Mouse (Mus musculus): Measurements from ENCODE around the gene Limch1. TPM values are rescaled to one million over a fixed set of nuclear protein-coding genes. Genes with fewer than 3 reads are reported as not detected.

Limch1 gene
- total RNA-seq, 2 experiments from 2014 or later, result not detected

DNA sequence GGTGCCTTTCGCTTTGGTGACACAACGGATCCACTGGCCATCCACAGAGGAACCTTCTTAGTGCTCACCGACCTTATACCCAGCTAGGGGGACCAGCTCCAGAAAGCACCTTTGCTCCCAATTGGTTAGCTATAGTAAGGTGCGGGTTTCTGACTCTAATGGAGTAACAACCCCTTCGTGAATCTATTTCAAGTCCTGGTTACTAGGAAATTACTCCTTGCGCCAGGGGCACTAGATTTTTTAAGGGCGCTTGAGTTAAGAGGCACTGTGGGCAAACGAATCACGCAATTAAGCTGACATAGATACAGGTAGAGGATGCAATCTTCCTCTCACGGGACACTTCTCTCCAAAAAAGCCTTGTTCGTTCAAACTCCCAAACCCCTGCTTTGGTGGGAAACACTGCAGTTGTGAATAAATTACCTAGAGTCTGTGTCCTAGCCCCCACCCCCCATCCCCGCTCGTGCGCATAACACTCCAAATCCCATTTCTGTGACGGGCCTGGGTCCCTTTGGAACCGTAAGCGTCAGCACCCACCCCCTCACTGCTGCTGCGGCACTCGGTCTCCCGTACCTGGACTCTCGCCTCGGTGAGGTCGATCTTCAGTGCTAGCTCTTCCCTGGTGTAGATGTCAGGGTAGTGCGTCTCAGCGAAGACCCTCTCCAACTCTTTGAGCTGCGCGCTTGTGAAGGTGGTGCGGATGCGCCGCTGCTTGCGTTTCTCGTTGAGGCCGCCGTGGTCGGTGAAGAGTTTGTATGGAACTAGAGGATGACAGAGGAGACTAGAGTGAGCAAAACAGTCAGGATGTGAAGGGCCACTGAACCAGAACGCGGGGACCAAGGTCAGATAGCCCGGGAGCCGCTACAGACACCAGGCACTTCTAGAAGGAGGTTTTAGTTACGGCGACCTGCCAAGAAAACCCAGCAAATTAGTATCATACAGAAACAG is 351.8 kb downstream of the Limch1 start:
- no peak for ATAC-seq (replicated peaks; ENCODE audit: poor library complexity)

GRCm38 (mm10) chr5:67098051-67098732 is 352.6 kb downstream of the Limch1 start:
- ATAC-seq (replicated peaks; ENCODE audit: poor library complexity), result no peak

DNA sequence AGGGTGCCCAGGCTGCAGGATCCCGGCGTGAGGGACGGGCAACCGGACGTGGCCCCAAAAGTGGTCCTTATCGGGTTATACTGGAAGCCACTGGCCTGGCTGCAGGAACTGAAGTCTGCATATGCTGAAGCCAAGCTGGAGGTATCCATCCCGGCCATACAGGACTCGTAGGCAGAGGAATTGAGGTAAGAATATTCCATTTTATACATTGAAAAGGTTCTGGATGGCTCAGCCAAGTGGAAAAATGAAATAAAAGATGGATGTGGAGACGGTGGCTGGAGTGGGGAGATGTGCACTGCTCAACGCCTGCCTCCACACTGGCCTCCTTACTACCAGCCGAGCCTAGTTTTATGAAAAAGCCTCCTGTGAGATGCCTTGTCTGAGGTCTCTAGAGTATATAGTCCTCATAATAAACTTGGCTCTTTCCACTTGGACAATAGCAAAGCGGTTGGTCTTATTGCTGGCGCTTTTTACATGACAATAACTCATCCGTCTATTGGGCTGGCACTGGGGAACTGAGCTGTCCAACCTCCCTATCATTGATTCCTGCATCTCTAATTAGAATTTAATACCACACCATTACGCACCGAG is 353.2 kb downstream of the Limch1 start, which contains the start of gene Phox2b:
Gene Phox2b (minus strand): TSS at position 569 of the 591 bp plus-strand sequence.
- no peak for ATAC-seq (replicated peaks; ENCODE audit: poor library complexity)

DNA sequence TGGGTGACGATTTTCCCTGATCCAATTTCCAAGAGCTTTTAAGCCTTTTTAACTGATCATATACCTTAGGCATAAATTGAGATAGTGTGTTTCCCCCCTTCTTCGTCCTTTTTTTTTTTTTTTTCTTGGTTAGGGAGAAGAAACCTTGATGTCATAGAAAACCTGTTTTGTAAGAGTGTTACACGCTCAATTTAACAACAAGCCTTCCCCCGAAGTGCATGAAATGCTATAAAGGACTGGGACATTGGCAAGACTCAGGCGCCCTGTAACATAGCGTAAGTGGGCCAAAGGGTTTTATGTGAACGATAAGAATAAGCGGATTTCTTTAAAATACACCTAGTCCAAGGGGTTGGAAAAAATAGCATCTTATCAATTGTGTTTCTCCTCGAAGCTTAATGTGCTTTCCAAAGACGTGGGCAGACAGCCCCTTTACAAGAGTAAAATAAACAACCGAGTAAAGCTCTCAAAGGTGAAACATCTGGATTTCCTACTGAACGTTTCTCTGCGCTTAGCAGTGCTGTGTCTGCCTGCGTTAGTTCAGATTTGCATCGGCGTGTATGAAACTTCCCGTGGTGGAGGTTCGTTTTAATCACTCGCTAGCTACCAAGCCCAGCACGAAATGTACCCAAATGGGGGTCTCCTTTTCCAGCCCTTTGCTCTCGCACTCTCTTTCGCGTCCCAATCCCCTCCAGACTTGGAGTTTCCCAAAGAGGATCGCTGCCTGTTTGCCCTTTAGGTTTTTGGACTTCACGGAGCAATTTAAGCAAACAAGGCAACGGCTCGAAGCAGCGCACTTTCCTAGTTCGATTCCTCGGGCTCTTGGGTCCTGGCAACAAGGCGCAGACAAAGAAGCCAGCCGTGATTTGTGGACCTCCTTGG is 354.0 kb downstream of the Limch1 start:
- no peak for ATAC-seq (replicated peaks; ENCODE audit: poor library complexity)

DNA sequence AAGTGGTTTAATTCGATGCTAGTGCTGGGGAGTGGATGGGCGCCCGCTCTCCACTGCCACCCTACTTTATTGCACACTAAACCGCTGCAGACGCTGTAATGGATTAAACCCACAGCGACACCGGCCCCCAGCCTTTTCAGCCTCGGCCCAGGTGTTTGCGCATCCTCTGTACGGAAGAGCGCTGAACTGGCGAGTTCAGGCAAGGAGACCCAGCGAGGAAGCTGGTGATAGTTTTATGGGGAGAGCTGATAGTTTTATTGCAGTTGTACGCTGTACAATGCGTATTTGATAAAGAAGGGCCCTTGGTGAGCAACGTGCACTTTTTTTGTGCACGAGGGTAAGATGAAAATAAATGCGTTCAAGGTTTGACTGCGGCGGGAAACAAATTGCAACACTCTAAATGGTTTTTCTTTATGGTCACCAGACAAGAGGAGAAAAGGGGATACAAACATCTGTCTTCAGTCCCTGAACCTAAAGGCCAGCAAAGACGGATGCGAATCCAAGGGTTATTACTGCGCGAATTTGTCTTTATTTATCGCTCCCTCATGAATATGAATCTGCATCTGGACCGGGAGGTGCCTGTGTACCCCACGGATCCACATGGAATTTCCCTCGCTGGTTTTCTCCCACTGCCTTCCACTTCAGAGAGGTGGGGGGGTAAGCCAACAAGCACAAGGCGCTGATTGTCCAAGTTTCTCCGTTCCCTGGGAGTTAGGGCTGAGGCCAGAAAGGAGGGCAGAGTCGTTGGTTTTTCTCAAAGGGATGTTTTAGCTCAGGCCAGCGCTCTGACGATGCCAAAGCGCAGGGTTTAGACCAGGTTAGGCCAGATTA is 355.2 kb downstream of the Limch1 start:
- ATAC-seq (replicated peaks; ENCODE audit: poor library complexity), result no peak

DNA sequence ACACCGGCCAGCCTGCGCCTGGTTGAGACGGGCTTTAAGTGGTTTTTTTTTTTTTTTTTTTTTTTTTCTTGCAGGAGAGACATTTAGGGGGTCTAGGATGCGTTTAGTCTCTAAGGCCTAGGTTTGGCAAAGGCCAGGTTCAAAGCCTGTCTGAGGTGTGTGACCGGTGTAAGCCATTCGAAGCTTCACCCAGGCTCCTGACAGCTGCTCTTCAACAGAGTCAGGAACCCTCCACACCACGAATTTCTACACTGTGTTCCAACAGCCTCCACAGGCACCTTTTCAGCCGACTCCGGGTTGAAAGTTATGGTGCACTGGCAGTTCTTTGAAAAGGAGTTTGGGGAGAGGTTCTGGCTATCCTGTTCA is 355.8 kb downstream of the Limch1 start:
- ATAC-seq (replicated peaks; ENCODE audit: poor library complexity), result no peak

GRCm38 (mm10) chr5:67101793-67102600 is 356.4 kb downstream of the Limch1 start:
- peak; percentile 63; the same call in 1 of the 2 replicates for ATAC-seq (replicated peaks; ENCODE audit: poor library complexity)

DNA sequence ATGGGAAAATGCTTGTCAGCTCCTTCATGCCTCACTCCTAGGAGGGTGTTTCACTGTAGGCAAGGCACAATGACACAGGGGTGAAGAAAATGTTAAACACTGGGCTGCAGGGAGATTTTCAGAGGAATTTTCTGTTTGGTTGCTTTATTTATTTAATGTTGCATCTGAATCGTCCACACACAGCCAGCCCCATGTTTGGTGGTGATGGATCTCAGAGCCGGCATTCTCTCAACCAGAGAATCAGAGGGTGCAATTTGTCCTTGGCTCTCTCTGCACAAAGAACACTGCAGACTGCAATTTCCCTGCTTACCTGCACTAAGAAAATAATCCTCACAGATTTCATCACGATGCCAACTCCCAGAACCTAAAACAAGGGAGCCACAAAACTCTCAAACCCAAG is 357.4 kb downstream of the Limch1 start:
- ATAC-seq (replicated peaks; ENCODE audit: poor library complexity), result no peak

DNA sequence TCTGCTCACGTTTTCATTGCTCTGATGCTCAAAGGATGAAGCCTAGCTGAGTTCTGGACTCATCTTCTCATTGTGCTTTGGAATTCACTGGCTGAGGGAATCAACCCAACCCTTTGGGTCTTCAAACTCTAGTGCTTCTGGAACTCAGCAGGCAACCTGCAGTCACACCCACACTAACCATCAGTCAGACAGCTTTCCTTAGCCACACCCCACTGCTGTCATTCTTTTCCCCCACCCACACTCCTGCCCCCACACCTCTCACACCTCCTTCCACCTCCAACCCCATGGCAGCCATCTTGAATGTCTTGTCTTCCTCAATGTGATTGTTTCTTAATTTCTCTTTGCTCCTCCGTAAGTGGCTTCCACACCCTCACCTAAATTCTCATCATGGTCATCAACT is 360.6 kb downstream of the Limch1 start:
- ATAC-seq (replicated peaks; ENCODE audit: poor library complexity), result no peak

Other genes with a start within 250 kb of the Limch1 start
- gene Apbb2, start 127.0 kb upstream of the Limch1 start, total RNA-seq (2015), result 2.2 and 3.3 TPM in 2 replicates
- gene Apbb2, start 127.0 kb upstream of the Limch1 start, total RNA-seq (2017), result 0.29 and 1.2 TPM in 2 replicates
- 0.96 TPM in 1 of 2 replicates, not detected in the other for gene Uchl1, start 69.7 kb upstream of the Limch1 start, total RNA-seq (2015)
- 0.27 TPM in 1 of 2 replicates, not detected in the other for gene Uchl1, start 69.7 kb upstream of the Limch1 start, total RNA-seq (2017)